ENCODE assay signal across 20 mouse cellular contexts in the genomic region with DNA sequence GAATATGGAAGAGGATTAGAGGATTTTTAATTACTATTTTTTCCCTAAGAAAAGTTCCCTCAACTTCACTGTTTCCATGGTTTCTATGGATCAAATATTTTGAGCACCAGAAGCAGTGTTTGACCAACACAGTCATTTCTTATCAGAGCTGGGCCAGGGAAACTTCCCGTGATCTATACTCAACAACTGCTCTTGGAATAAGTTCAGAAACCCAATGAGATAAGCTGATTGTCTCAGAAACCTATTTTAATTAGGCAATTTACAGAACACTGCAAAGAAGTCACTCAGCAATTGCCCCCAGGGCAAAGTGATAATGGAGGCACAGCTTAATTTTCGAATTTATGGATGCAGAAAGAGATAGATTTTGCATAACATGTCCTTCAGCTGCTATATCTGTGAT.
"Had no signal": no experiment of that assay in that cellular context is flagged by ENCODE, and none has a peak within 500 bp of the region (broad histone marks: within the 10 kb centered on the region; RNA-seq: fewer than 3 reads in every experiment).

No protein-coding gene starts in this region.

- H3K9ac ChIP-seq: liver, embryonic 13.5 days; liver, embryonic 15.5 days; liver, postnatal 0 days; lung, embryonic 15.5 days; midbrain, embryonic 13.5 days; neural tube, embryonic 13.5 days; neural tube, embryonic 15.5 days had no signal

- H3K9me3 ChIP-seq: liver, embryonic 13.5 days; liver, embryonic 15.5 days; lung, embryonic 15.5 days; midbrain, embryonic 13.5 days; neural tube, embryonic 13.5 days; neural tube, embryonic 15.5 days had no signal

- H3K36me3 ChIP-seq: liver, embryonic 13.5 days; liver, embryonic 15.5 days; lung, embryonic 15.5 days; midbrain, embryonic 13.5 days; neural tube, embryonic 13.5 days; neural tube, embryonic 15.5 days had no signal

- H3K27ac ChIP-seq: liver, embryonic 13.5 days; liver, embryonic 15.5 days; lung, embryonic 15.5 days; midbrain, embryonic 13.5 days; neural tube, embryonic 13.5 days; neural tube, embryonic 15.5 days had no signal

- DNase-seq: liver, embryonic 13.5 days; liver, postnatal 0 days; lung, adult 2 months; lung, postnatal 4 days; retina, postnatal 1 day; right cerebral cortex, adult 18-20 months; right cerebral cortex, postnatal 25 days; right cerebral cortex, postnatal 4 days; spleen, adult 18-20 months; thymus, adult 18-20 months; thymus, postnatal 14 days; thymus, postnatal 36 days had no signal

- H3K4me2 ChIP-seq: liver, embryonic 13.5 days; liver, embryonic 15.5 days; lung, embryonic 15.5 days; midbrain, embryonic 11.5 days; midbrain, embryonic 13.5 days; neural tube, embryonic 13.5 days; neural tube, embryonic 15.5 days had no signal

- H3K27me3 ChIP-seq: liver, embryonic 13.5 days; liver, embryonic 15.5 days; lung, embryonic 15.5 days; midbrain, embryonic 13.5 days; neural tube, embryonic 13.5 days; neural tube, embryonic 15.5 days had no signal

- H3K4me3 ChIP-seq: liver, embryonic 13.5 days; liver, embryonic 15.5 days; lung, embryonic 15.5 days; midbrain, embryonic 13.5 days; myocyte; neural tube, embryonic 13.5 days; neural tube, embryonic 15.5 days had no signal

- ATAC-seq: liver, postnatal 0 days; lung, postnatal 0 days; midbrain, embryonic 13.5 days had no signal

- H3K4me1 ChIP-seq: liver, embryonic 13.5 days; liver, embryonic 15.5 days; lung, embryonic 15.5 days; midbrain, embryonic 13.5 days; neural tube, embryonic 13.5 days; neural tube, embryonic 15.5 days had no signal
